Mouse (Mus musculus) heart, adult 2 months (tissue): ENCODE data around the gene Ovch2.

ENCODE experiments used
- CTCF ChIP-seq: fragments of 200-600 bp; IDR thresholded peaks from 2 replicates; pipeline ENCODE4 v1.8.1; 2022; ENCODE audit warnings: antibody characterized with exemption, mild to moderate bottlenecking, moderate library complexity
- EP300 ChIP-seq: fragments of 200-500 bp; IDR thresholded peaks from 2 replicates; pipeline ENCODE4 v1.6.1; 2011; ENCODE audit warnings: low read depth, low read length, control low read depth; ENCODE audit not compliant: insufficient read depth

- TF ChIP-seq EP300 (no peak), CTCF (peak; percentile 78)
Measured at GRCm38 (mm10) chr7:107787977-107788620, 12.9 kb downstream of the Ovch2 start.
